Mouse (Mus musculus) left cerebral cortex, postnatal 10 days (tissue): ENCODE data around the gene Mark4. TPM values are rescaled to one million over a fixed set of nuclear protein-coding genes. Genes with fewer than 3 reads are reported as not detected.
A peak's percentile ranks its signal among the peaks of the same experiment; 100 is the strongest.

Experiments used
- DNase-seq, 2 experiments: peaks; one replicate each; pipeline ENCODE4 v3.0.0; 2021 to 2022; ENCODE audit warnings: low spot score in 2 of 2, mixed read lengths in 1 of 2; ENCODE audit errors: extremely low spot score in 1 of 2
- intact Hi-C: fragments of 180-260 bp; cut with DNase I; formaldehyde crosslinking; loops from one replicate; pipeline ENCODE4 v1.15.1; 2025
- total RNA-seq, 2 experiments: library from RNA; stranded (reverse); gene quantifications; 2 replicates each; pipeline ENCODE4 v1.2.3; 2021

The Mark4 gene
- 100 to 1,000 TPM; 110 to 115 TPM for total RNA-seq

GRCm38 (mm10) chr7:19458591-19459111, at the start of gene Mark4:
Gene Mark4 (minus strand): TSS chr7:19458821.
- peak; percentile 64 to 88 for DNase-seq
- intact Hi-C loops: no loop called here

- intact Hi-C loops: no loop called here
- no peak for DNase-seq
These were observed 49.0 kb upstream of the Mark4 start for GRCm38 (mm10) chr7:19507612-19507981.

GRCm38 (mm10) chr7:19506969-19507611, 48.5 kb upstream of the Mark4 start:
- intact Hi-C loops: no loop called here
- DNase-seq: peak; percentile 56 to 83

DNA sequence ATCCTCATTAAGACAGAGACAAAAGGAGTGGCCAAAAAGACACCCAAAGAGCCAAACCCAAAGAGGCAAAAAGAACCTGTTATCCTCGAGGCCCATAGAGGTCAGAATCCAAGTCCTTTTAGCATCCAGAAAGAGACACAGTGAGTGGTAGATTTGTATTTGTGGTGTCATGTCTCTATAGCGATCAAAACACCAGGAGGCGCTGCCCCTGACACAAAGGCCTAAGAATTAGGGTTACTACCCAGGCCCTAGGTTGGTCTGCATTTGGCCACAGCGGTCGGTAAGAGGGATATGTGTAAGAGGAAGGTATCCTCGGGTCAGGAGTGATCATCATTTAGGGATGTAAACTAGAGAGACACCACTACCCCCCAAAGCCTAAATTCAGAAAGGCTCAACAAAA, 47.7 kb upstream of the Mark4 start:
- intact Hi-C loops: no loop called here
- no peak for DNase-seq

- no peak for DNase-seq
- intact Hi-C loops: no loop called here
These were observed 45.0 kb upstream of the Mark4 start for GRCm38 (mm10) chr7:19503481-19504068.

GRCm38 (mm10) chr7:19501658-19502057, 43.0 kb upstream of the Mark4 start:
- DNase-seq: no peak
- intact Hi-C loops: no loop called here

DNA sequence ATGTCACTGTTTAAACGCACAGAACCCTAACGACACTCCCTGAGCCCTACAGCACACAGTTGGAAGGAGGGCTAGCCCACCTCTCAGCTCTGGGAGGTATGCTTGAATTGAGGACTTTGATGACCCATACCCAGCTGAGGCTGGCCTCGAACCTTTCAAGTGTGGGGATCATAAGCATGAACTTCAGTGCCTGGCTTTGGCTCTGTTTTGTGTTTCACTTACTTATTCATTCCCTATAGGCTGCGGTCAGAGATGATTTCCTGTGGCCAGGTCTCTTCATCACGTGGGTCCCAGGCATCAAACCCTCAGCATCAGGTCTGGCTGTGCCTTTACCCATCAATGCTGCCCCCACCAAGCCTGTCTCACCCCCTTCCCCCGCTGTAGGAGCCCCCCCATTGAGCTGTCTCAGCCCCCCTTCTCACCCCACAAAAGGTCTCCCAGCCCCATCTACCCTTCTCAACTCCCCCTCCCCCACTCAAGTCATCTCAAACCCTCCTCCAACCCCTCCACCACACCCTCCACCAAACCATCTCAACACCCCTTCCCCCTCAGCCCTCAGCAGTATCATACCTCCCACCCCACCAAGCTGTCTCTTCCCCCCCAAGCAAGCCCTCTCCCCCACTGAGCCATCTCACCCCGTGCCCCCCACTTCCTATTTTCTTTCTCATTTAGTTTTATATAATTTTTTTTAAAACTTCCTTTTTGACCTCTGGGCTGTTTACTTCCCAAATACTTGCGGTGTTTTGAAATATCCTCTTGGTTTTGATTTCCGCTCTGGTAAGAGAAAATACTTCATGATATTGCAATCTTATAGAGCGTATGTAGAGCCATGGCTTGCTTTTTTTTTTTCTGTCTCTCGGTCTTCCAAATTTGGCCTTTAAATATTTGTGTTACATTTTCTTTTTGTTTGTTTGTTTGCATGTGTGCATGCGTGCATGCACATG, 42.1 kb upstream of the Mark4 start:
- DNase-seq: no peak
- intact Hi-C loops: no loop called here

DNA sequence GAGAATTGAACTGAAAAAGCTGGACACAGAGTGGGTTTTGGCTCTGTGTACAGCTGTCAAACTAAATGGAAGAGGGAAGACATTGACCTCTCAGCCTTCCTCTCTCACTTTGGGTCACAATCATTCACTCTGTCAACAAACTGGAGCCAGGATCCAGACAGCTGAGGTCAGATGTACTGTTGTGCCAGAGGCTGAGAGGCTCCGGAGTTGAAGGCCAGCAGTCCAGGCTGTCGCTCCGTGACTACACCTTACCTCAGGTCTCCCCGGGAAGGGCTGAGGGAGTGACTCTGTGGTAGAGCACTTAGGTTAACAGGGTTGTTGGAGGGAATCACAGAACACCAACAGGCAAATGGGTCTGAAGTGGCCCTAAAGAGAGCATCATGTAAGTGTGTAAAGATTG, 39.7 kb upstream of the Mark4 start:
- intact Hi-C loops: no loop called here
- no peak for DNase-seq

GRCm38 (mm10) chr7:19496214-19496555, 37.6 kb upstream of the Mark4 start:
- no peak for DNase-seq
- intact Hi-C loops: no loop called here

DNA sequence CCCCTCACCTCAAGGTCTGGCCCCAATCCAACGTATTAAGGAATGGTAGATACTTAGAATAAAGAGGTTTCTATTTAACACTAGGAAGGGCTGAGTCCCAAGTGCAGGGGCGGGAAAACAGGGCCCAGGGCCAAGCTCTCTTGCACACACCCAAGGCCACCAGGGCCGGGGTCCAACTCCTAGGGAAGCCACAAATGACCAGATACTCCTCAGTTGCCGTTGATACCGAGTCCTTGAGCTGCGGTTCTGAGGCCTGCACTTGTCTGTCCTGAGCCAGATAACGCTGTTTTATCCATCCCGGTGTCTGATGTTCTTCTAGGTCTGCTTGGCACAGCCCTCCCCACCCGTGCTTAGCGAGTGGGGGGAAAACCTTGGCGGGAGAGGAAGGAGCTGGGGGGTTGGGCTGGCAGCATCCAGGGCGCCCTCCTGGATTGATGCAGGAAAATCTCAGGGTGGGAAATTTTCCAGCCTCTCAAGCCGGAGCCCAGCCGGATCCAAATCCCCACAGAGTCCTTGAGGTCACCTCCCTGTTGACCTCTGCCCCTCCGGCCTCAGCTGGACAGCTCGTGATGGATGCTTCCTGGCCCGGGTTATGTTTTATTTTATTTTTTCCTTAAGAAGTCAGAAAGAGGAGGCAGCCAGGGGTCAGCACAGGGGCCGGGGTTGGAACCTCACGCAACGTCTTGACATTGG, 37.0 kb upstream of the Mark4 start:
- intact Hi-C loops: no loop called here
- no peak for DNase-seq

- intact Hi-C loops: no loop called here
- no peak for DNase-seq
These were observed 36.3 kb upstream of the Mark4 start for GRCm38 (mm10) chr7:19494751-19495474.

DNA sequence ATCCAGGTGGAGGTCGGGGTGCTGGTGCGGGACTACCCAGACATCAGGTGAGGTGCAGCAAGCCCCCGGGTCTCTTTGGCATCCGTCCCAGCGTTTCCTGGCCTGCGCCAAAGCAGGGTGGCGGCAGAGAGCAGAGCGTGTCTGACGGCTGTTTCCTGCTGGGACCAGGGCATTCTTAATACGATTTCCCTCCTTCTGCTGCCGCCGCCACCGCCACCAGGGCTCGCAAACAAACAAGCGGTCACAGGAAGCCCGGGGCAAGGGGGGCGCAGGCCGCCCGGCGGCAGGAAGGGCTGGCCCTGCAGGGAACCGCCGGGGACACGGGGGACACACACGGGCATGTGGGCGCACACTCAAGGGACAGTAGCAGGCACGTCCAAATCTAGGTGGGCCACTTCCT, 33.1 kb upstream of the Mark4 start:
- intact Hi-C loops: no loop called here
- peak in 1 of 2 experiments; percentile 69 for DNase-seq

DNA sequence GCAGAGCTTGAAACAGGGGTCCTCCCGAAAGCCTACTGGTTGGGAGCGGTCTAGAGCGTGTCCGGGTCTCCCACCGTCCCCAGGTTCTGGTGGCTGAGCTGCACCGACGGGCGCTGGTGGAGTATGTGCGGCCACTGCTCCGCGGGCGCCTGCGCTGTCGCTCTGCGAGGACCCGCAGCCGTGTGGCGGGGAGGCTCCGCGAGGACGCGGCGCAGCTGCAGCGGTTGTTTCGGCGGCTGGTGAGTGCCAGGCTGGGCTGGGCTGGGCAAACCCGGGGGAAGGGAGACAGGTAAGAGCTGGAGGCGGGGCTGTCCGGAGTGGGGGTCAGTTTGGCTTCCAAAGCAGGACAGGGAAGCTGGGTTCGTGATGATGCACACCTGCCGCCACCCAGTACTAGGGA, 30.9 kb upstream of the Mark4 start:
- intact Hi-C loops: no loop called here
- no peak for DNase-seq

DNA sequence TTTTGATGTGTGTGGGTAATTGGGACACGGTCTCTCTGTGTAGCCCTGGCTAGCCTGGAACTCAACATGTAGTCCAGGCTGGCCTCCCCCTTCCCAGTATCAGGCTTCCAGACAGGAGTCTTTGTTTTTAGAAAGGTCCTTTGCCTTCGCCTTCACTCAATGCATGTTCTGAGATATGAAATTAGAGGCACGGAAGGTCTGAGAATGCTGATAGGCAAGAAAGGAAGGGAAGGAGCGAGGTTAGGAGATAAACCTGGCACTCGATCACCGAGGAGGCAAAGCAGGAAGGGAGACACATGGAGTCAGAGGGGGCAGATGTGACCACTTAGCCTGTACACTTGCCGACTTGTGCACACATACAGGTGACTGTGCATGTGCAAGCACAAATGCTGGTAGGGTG, 27.9 kb upstream of the Mark4 start:
- intact Hi-C loops: no loop called here
- DNase-seq: no peak

- intact Hi-C loops: no loop called here
- no peak for DNase-seq
These were observed 26.9 kb upstream of the Mark4 start for GRCm38 (mm10) chr7:19485488-19485887.

DNA sequence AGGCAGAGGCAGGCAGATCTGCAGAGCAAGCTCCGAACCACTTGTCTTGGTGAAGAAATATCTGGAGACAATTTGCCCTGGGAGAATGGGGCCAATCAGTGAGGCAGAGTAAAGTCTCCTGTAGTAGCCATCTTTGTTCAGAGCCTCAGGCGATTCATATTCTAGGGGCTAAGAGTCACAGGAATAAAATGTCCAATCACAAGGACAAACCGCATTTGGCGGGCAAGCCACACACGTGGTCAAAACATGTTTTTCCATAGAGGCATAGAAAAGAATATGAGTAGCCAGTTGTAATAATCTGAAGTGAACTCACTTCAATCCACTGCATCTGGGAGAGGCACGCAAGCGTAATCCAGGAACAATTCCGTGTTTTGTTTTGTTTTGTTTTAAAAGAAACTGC, 24.7 kb upstream of the Mark4 start:
- DNase-seq: no peak
- intact Hi-C loops: no loop called here

DNA sequence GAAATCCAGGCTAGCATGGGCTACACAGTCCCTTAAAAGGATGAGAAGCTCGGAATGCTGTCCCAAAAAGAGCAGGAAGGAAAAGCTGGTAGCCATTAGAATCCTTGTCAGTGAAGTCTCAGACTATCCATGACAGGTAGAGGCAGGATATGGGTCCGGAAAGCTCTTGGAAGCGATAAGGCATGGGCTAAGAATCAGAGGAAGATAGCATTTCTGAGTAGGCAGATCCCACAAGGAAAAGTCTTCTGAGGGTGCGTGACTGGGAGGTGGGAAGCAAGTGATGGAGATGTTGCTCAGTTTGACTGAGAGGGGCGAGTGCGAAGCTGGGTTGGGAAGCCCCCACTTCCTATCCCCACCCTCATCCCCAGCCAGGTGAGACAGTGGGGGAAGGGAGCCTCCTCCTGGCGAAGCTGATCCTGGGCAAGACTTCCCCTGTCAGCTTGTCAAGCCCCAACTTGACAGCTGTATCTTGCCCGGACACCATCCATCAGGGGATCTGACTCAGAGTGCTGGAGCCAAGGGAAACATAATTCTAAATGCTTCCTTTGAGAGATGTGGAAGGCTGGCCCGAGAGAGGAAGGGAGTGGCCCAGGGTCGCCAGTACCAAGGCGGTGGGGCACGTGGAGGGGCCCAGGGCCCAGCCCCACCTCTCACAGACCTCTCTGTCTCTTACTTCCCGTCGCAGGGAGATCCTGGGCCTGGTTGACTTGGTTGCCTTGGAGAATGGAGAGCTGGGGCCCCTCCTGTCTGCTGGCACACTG, 19.2 kb upstream of the Mark4 start:
- no peak for DNase-seq
- intact Hi-C loops: no loop called here

- intact Hi-C loops: no loop called here
- DNase-seq: no peak
These were observed 18.5 kb upstream of the Mark4 start for GRCm38 (mm10) chr7:19477084-19477483.
